Mouse (Mus musculus): Measurements from ENCODE around the gene Max.

GRCm38 (mm10) chr12:76909218-76909617, 52.8 kb downstream of the Max start:
- TF ChIP-seq POLR2A (IDR thresholded peaks at IDR 0.05; ENCODE audit: low read depth, low read length) (no peak), CTCF (IDR thresholded peaks at IDR 0.05; ENCODE audit: extremely low read depth, insufficient read depth, insufficient read length, insufficient replicate concordance) (no peak)

Measured in spleen, adult 2 months (tissue).